Mouse (Mus musculus) heart, adult 8-10 months (tissue): ENCODE data around the gene Tnfrsf14. TPM values are rescaled to one million over a fixed set of nuclear protein-coding genes. Genes with fewer than 3 reads are reported as not detected.

Source experiments
- DNase-seq: peaks from one replicate; pipeline ENCODE4 v3.0.0; 2022; ENCODE audit warnings: low spot score
- total RNA-seq, 4 experiments: library from RNA; stranded (reverse); gene quantifications; 2 replicates each; pipeline ENCODE4 v1.2.4; 2022

Tnfrsf14 gene
- total RNA-seq, result 1 to 10 TPM; 4.0 to 9.1 (median 4.5) TPM

DNA sequence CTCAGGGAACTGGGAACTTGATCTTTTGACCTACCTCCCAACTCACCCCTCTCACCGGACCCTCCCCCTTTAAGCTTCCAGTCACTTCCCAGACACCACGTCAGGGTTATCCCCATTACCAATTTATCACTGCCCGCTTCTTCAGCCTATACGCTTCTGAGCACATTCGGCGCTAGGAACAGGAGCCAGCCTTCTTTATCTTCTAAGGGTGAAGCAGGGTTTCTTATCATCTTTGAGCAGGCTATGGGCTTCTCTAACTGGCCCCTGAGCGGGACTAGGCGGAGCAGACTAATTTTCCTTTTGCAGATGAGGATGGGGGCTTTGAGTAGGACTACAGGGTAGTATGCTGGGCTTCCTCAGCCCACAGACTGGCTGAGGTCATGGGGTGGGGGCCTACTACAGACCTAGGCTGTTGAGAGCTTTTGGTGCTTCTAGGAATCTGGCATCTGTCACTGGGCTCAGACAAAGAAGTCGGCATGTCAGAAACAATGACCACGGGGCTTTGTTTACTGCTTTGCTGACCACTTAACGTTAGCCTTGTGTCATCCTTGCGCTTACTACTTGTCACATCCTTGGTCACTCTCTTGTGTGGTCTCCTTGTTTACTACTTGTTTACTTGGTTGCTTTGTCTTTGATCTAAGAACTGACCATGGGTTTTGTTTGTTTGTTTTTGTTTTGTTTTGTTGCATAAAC lies at the start of gene Tnfrsf14:
TSS of gene Tnfrsf14 (minus strand) at position 169 of the 693 bp plus-strand sequence.
- no peak for DNase-seq

DNA sequence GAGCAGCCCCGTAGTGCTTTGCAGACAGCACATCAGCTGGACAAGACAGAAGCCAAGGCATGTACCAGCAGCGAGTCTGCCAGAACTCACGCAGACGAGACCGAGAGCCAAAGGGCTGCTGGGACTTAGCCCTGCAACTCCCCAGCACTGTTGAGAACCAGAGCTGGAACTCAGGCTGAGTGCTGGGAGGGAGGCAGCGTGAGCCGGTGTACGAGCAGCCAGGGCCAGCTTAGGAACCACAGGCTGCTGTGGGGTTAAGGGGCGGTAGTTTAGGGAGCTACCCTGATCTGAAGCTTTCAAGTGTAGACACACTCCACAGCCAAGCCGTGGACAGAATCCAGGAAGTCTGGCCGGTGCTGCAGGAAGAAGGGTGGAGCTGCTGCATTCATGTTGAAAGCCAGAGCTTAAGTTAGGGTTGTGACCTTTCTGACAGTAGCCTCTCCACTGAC lies 45.8 kb upstream of the Tnfrsf14 start:
- peak; percentile 62 for DNase-seq

DNA sequence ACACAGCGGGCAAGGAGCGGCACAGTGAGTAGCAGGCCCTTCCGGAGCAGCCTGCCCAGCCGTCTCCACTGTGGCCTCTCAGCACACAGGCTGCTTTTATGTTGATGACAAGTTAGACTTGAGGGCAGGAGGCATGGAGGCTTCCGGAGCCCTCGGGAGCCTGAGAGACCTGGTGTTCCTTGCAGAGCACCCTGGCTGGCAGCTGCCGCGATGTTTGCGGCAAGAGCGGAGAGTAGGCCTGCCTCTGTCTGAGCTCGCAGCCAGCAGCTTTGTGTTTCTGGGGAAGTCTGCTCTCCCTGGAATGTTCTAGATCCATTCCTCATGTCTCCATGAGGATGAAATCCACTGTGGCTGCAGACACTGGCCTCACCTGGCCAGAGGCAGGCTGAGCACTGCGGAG lies 44.2 kb upstream of the Tnfrsf14 start:
- no peak for DNase-seq

DNA sequence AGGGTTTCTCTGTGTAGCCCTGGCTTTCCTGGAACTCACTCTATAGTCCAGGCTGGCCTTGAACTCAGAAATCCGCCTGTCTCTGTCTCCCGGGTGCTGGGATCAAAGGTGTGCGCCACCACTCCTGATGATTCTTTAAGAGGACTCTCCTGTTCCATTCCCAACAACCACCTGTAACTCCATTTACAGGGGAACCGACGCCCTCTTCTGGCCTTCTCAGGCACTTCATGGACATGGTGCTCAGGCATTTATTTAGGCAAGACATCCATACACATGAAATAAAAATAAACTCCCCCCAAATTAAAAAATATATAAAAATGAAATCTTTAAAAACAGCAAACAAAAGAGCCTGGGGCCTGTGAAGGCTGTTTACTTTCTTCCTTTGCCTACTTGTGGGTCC lies 38.8 kb upstream of the Tnfrsf14 start:
- peak; percentile 45 for DNase-seq

DNA sequence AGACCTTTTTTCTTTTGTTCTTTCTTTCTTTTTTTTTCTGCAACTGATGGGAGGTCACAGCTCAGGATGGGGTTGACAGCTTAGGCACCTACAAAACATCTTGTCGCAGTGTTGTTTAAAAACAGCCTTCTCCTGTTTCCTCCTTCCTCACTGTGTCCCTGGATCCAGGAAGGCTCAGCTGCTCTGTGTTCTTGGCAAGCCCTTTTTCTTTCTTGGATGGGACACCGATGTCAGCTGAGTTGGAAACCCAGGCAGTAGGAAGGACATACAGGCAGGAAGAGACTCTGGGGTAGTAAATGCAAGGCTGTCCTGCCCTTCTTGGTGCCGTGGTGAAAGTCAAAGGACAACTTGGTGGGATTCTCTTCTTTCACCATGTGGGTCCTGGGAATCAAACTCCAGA lies 37.5 kb upstream of the Tnfrsf14 start:
- DNase-seq, result peak; percentile 76

DNA sequence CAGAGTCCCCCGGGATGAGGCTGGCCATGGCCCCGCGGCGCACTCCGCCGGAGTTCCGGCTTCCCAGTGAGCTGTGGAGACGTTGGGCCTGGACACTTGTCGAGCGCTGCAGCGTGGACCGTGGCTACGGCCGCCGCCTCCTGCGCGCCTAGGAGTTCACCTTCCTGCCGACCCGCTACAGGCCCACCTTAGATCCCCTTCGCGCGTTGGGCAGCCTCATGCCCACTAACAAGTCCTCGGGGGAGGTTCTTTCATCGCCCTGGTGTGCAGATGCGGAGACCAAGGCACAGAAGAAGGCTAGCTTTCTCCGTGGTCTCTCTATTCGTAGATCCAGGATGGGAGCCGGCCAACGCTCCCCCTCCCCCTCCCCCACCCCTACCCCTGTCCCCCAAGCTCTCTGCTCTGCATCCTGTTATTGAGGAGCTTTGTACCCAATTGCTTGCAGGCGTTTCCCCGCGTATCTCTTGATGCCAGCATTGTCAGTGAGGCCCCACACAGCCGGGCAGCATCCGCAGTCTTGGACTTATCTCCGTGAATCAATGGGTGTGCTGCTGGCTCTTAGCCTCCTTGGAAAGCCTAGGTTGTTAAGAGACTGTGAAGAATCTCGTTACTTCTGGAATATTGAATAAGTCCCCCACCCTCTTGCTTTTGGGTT lies 36.3 kb upstream of the Tnfrsf14 start:
- DNase-seq, result no peak

DNA sequence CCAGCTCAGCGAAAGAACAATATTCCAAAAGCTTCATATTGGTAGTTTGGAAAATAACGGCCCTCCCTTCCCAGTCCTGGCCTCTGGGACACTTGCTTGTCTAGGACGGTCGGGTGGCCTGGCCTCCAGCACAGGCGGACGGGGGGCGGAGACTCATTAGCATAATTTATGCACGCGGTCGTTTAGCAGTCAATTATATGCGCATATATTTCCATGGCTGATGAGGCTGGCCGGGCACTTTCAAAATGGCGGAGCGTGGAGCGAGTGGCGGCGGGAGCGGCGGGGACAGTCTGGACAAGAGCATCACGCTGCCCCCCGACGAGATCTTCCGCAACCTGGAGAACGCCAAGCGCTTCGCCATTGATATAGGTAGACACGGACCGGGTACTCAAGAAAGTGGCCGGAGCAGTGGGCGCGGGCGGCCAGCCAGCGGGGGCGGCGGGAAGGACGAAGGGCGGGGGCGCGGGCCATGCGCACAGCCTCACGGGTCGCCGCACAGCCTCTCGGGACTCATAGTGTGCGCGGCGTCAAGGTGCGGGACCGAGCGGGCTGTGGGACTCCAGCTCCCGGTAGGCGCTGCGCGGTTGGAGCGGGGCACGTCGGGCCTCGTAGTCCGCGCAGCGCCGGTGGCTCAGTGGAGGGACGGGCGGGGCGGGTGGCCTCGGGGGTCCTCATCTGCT lies 35.7 kb upstream of the Tnfrsf14 start, which contains the start of gene Pank4:
TSS of gene Pank4 (plus strand) at position 223 of the 680 bp plus-strand sequence.
- DNase-seq, result peak; percentile 92

DNA sequence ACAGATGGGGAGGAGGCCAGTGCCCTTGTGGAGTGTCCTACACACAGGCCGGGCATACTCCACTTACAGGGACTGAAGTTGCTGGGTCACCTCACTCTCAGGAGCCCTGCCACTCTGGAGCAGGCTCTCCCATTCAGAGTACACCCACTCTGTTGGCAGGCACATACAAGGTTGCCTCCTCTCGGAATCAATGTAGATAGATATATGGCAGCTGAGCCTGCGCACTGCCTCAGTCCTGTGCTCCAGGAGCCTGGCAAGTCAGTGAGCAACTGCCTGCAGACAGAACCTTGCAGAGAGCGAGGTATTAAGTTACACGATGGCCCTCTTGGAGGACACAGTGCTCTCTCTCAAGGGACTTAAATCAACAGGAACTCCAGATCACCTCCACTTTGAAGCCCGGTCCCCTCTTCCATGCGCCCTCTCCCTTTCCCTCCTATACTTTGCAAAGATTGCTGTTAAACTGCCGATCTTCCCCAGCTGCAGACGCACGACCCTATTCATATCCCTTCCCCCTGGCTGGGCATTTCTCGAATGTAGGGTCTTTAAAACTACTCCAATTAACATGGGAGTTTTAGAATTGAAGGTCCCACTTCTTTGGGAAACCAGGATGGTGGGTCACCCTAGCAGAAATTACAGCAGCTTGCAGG lies 35.0 kb upstream of the Tnfrsf14 start:
- no peak for DNase-seq

DNA sequence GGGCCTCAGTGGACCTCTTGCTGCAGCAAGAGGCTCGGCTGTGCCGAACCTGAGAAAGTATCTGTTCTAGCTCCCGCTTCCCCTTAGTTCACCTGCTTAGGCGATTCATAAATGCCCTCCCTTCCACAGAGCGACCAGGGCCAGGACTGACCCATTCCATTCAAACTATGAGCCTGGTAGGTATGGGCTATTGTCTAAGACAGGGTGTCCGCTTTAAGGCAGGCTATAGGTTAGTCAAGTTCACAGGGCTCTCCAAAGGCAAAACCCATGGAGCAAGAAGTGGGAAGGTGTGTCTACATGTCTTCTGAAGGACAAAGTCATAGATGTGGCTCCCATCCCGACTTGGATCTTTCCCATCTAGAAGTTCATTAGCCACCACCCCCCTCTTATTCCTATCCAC lies 34.3 kb upstream of the Tnfrsf14 start:
- no peak for DNase-seq

DNA sequence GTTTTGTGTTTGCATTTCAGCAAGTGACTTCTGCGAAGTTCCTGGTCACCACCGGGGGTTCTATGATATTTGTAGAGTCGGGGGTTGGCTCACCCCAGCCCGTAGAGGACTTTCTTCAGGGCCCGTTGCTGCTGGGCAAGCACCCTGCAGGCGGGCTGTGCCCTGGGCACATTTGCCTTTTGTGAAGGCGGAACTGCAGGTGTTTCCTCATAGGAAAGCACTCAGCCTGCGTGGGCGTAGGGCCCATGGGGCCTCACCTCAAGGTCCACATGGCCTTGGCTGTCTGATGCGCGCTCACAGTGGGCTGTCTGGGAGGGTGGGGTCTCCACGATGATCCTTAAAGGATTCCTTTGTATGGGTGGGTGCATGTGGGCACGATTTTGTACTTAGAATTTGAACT lies 33.5 kb upstream of the Tnfrsf14 start:
- DNase-seq, result no peak

DNA sequence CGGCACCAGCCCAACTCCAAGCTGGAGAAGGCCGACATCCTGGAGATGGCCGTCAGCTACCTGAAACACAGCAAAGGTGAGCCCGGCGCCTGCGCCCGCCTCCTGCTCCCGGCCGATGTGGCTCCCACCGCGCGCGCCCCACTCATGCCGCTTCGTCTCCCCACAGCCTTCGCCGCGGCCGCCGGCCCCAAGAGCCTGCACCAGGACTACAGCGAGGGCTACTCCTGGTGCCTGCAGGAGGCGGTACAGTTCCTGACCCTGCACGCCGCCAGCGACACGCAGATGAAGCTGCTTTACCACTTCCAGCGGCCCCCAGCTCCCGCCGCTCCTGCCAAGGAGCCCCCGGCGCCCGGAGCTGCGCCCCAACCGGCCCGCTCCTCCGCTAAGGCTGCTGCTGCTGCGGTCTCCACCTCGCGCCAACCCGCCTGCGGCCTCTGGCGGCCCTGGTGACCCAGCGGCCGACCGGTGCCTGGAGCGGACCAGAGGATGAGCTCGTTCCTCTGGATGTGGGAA lies 32.9 kb upstream of the Tnfrsf14 start:
- DNase-seq, result no peak

DNA sequence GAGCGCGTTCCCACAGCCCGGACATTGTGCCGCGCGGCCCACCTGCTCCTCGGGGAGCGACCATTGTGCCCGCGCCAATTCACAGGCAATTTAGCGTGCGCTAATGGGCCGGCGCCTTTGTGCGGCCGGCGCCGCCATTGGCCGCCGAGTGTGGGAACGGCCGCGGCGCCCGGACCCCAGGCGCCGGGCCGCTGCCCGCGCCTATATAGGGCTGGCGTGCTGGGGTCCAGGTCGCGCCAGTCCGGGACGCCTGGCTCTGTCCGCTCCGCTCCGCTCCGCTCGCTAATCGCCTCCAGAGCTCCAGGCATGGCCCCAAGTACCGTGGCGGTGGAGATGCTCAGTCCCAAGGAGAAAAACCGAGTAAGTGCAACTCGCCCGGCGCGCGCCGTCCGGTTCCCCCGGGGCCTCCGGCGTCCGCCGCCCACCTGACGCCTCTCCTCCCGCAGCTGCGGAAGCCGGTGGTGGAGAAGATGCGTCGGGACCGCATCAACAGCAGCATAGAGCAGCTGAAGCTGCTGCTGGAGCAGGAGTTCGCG lies 32.4 kb upstream of the Tnfrsf14 start, which contains the start of gene Hes5:
TSS of gene Hes5 (plus strand) at position 234 of the 536 bp plus-strand sequence.
- DNase-seq, result no peak

DNA sequence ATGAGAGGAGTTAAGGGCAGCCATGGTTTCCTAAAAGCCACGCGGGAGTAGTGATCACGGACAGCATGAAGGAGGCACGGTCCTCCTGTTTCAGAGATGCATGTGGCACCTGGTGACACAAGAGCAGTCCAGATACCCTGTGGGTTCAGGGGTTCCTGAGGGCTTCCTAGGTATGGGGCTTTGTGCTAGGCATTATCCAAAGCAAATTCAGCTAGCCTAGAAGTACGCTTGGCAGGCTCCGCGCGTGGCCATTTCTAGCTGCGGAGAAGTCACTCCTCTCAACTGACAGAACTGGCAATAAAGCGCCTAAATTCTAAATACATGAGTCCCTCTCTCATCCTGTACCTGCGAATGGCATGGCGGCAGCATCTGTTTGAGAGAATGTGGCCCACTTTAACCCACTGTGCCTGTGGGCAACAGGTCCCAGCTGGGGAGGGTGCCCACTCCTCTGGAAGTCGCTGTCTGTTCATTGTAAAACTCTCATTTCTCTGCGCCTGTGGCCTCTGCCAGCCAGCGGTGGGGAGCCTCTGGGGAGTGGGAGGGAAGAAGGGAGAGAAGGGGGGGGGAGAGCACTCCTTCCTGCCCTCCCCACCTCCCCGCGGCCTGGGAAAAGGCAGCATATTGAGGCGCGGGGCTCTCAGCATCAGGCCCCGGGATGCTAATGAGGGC lies 31.8 kb upstream of the Tnfrsf14 start:
- DNase-seq, result no peak

DNA sequence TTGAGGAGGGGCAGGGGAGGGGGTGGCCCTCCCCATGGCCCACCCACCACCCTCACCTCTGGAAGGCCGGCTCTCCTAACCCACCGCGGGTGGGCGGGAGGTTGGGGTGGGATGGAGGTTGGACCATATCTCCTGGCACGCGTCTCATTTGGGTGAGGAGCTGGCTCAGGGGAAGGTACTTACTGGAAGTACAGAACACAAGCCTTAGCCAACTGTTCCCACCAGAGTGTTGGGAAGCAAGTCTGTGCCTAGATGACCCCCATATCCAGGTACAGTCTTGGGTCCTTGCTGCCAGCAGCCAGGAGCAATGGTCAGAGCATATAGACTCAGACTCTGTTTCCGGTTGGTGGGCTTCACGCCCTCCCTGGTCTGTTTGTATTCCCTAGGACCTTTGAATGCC lies 30.3 kb upstream of the Tnfrsf14 start:
- DNase-seq, result no peak

DNA sequence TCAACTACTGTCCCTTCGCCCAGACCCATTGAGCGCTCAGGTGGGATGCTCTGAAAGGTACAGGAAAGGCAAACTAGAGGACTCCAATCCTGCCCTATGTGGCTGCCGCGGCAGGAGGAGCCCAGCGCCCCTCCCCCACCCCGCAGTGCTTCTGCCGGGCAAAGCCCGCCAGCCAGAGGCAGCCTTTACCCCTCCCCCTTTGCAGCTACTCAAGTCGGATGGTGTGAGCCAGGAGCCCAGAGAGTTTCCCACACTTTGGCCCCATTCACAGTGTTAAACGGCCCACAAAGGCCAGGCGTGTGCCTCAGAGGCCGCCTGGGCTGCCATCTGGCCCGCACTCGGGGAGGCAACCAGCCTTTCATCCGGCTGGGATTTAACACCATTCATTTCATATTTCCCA lies 29.8 kb upstream of the Tnfrsf14 start:
- no peak for DNase-seq

DNA sequence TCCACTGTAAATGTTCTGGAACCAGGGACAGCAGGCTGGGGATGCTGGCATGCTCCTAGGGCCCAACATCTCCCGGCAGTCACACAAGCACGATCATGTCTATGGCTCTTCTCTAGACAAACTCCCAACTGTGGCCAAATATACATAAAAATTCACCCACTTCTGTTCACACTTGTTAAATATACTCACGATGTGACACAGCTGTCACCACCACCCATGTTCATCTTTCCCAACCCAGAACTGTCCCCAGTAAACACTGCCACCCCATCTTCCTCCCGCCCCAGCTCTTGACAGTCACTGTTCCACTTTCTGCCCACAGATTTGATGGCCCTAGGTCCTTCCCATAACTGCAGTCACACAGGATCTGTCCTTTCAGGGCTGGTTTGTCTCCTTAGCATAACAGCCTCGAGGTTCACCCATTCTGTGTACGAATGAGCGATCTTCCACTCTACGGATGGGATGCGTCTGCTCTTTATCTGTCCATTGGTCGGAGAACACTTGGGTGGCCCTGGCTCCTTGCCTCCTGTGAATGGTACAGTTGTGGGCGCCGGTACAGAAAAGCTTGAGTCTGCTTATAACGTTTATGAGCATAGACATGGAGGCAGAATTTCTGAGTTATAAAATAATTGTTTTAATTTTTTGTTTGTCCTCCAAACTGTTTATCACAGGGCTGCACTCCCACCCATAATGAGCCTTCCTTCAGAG lies 29.1 kb upstream of the Tnfrsf14 start:
- no peak for DNase-seq

DNA sequence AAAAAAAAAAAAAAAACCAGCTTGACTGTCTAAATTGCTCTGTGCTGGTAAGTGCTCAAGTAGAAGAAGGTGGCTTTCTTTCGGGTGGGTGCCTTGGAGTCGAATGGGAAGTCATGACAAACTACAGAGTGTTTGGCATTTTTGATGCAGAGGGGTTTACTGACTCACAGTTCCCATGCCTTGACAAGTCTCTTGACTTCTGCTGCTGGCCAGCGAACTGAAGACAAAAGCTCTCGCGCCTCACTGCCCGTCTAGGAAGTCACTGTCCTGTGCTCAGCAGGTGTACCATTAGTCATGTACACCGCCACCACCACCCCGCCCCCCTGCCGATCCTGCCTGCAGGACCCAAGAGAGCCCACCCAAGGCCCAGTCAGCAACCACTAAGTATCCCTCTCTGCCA lies 28.2 kb upstream of the Tnfrsf14 start:
- no peak for DNase-seq

DNA sequence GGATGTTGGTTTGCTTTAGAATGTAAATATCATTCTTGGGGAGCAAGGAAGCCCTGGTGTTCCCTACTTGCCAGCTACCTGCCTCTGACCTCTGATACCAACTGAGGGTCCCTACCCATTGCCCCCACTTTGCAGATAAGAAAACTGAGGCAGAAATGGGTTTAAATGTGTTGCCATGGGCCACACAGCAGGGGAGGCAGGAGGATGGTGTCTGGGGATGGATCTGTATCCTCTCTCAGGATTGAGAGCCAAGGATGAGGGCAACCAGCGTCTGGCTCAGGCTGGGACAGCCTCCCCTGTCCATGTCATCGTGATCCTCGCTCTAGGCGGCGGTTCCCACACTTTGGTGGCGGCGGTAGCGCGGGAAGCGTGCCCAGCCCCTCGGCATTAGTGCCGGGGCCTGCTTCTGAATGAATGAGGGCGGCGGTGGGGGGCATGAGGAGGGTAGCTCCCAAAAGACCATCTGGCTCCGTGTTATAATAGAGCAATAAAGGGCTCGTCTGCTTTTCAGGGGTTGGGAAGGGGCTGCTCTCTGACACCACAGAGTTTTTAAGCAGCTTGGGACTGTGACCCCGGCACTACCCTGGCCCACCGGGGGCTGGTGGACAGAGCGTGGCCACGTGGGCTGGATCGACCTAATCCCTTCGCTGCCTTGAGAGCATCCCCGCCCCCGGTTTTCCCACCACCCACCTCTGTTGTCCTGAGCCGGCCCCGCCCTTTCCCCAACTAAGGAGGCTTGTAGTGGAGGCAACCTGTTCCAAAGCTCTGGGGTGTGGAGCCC lies 24.3 kb upstream of the Tnfrsf14 start:
- DNase-seq, result no peak

DNA sequence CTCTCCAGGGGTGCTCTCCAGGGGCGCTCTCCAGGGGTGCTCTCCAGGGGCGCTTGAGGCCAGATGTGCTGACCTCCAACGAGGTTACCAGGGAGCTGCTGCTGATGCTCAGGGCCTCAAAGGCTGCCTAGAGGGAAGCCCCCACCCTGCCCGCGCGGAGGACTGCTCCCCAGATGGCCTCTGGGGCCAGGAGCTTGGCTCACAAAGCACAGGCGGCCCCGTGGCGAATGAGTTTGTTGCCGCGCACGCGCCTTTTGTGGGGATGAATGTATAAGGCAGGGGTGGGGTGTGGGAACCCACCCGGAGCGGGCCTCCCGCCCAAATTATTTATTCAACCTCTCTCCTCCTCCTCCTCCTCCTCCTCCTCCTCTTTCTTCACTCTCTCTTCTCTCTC lies 21.2 kb upstream of the Tnfrsf14 start:
- no peak for DNase-seq
